Mouse (Mus musculus): ENCODE measurements at regions not wholly inside any gene's neighbourhood (a gene's known extent, or its start where the extent isn't known, plus 50 kb on each side); places are given as distances from the start of the nearest gene placed in this dataset.
"Not testable (repeated sequence)": the region's sequence is repeated elsewhere in the genome, so short reads cannot be mapped to it uniquely, and the experiment has no call there.

- DNase-seq, result no peak
These were observed 711.8 kb downstream of the Trib2 start for GRCm38 (mm10) chr12:15104876-15105275.

- no peak for DNase-seq
These were observed 738.1 kb downstream of the Trib2 start for GRCm38 (mm10) chr12:15078615-15079014.

- DNase-seq, result no peak
These were observed 752.4 kb downstream of the Trib2 start for GRCm38 (mm10) chr12:15064351-15064750.

- DNase-seq, result no peak
These were observed 765.3 kb downstream of the Trib2 start for GRCm38 (mm10) chr12:15051387-15051786.

- DNase-seq, result no peak
These were observed 773.5 kb downstream of the Trib2 start for GRCm38 (mm10) chr12:15043264-15043663.

- DNase-seq, result no peak
These were observed 805.6 kb downstream of the Trib2 start for GRCm38 (mm10) chr12:15011091-15011490.

GRCm38 (mm10) chr12:15002401-15002800 is 814.3 kb downstream of the Trib2 start:
- not testable (repeated sequence) for DNase-seq

All from kidney, postnatal 25 days (tissue).